In the genomic region with DNA sequence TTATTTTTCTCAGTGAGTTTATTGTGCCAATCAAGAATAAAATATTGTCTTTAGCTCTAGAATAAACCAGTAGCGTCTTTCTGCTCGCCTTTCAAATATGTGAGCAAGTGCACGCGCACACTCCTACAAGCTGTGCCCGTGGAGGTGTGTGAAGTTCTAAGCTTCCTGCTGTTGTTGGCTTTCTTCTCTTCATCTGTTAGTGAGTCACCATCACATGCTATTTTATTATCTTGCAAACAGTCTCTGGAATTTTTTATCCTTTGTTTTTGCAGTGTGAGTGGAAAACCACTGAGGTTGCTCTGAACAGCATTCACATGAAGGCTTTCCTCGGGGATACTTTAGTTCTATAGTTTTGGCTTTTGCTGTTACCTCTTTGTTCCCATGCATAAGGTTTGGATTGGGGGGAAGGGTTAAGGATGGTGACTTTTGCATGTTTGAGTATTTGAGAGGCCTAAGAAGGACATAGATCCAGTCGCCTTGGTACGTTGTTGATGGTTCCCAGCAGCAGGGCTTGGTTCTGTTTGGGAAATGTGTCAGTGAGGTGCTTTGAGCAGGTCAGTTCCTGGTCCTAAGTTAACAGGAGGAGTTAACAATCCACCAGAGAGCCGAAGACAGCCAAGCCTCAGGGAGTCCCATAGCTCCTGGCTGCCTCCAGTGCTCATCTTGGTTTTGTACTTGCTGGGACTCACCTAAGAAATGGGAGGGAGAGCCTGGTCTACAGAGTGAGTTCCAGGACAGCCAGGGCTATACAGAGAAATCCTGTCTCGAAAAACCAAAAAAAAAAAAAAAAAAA, we compare ENCODE assay signal across 9 mouse cellular contexts.
DNase-seq lines count a peak whose midpoint lies in the region; ATAC-seq and TF ChIP-seq lines count a peak whose summit lies in the region.
"Had no signal": no experiment of that assay in that cellular context is flagged by ENCODE, and none has a peak within 500 bp of the region (broad histone marks: within the 10 kb centered on the region; RNA-seq: fewer than 3 reads in every experiment).

No protein-coding gene starts in this region.

- no peaks in the 10 kb centered on the region for H3K27me3 ChIP-seq in embryonic facial prominence, embryonic 12.5 days
- H3K27me3 ChIP-seq in embryonic facial prominence, embryonic 10.5 days (replicated peaks; ENCODE audit: low read depth, poor library complexity, severe bottlenecking): no peaks in the 10 kb centered on the region
- H3K27me3 ChIP-seq in limb, embryonic 12.5 days: no peaks in the 10 kb centered on the region
- H3K27me3 ChIP-seq in limb, embryonic 10.5 days (ENCODE audit: low read depth, poor library complexity, severe bottlenecking): no peaks in the 10 kb centered on the region
- H3K27me3 ChIP-seq in embryonic facial prominence, embryonic 15.5 days: no peaks in the 10 kb centered on the region
- no peaks in the 10 kb centered on the region for H3K27me3 ChIP-seq in myocyte (ENCODE audit: control insufficient read depth, insufficient read depth, insufficient read length)

- 80% methylated on average over 10 of the region's 10 CpGs for WGBS in embryonic facial prominence, embryonic 12.5 days
- 82% methylated on average over 10 of the region's 10 CpGs for WGBS in embryonic facial prominence, embryonic 10.5 days
- 75% methylated on average over 10 of the region's 10 CpGs for WGBS in limb, embryonic 12.5 days
- 80% methylated on average over 10 of the region's 10 CpGs for WGBS in limb, embryonic 10.5 days
- WGBS in embryonic facial prominence, embryonic 15.5 days: 66% methylated on average over 10 of the region's 10 CpGs

- DNase-seq in embryonic facial prominence, embryonic 10.5 days (ENCODE audit: low spot score): no peak
- no peak for DNase-seq in limb, embryonic 10.5 days (ENCODE audit: low spot score)
- DNase-seq in cerebellum, postnatal 25 days: no peak
- DNase-seq in ovary, postnatal 14 days (ENCODE audit: low spot score): no peak
- DNase-seq: right cerebral cortex, postnatal 25 days had no signal

- no peak for ATAC-seq in embryonic facial prominence, embryonic 12.5 days (ENCODE audit: insufficient number of reproducible peaks, insufficient read depth, low FRiP score, low TSS enrichment)
- ATAC-seq in limb, embryonic 12.5 days (ENCODE audit: insufficient number of reproducible peaks, insufficient read depth, low FRiP score, low TSS enrichment, low read depth): no peak
- ATAC-seq in embryonic facial prominence, embryonic 15.5 days (ENCODE audit: insufficient number of reproducible peaks, low FRiP score, low TSS enrichment, low read depth): no peak

- H3K79me2 ChIP-seq in myocyte (ENCODE audit: control insufficient read depth, insufficient read depth): peaks cover 67% of the 10 kb centered on the region

- no peaks in the 10 kb centered on the region for H3K36me3 ChIP-seq in embryonic facial prominence, embryonic 12.5 days
- H3K36me3 ChIP-seq in embryonic facial prominence, embryonic 10.5 days (replicated peaks): peaks cover 25% of the 10 kb centered on the region
- 0 out of 2 replicates have a peak, but pooled peaks cover 3% of the 10 kb centered on the region for H3K36me3 ChIP-seq in limb, embryonic 12.5 days
- peaks cover 24% of the 10 kb centered on the region for H3K36me3 ChIP-seq in limb, embryonic 10.5 days
- 0 out of 2 replicates have a peak, but pooled peaks cover 4% of the 10 kb centered on the region for H3K36me3 ChIP-seq in embryonic facial prominence, embryonic 15.5 days
- no peaks in the 10 kb centered on the region for H3K36me3 ChIP-seq in myocyte (ENCODE audit: control insufficient read depth, insufficient read depth)

- no peak overlapping the region for H3K9ac ChIP-seq in embryonic facial prominence, embryonic 12.5 days
- H3K9ac ChIP-seq in limb, embryonic 12.5 days (replicated peaks): no peak overlapping the region
- no peak overlapping the region for H3K9ac ChIP-seq in embryonic facial prominence, embryonic 15.5 days

- H3ac ChIP-seq in myocyte (ENCODE audit: control insufficient read depth, insufficient read length): no peak overlapping the region

- no peak overlapping the region for H3K4me2 ChIP-seq in embryonic facial prominence, embryonic 12.5 days (replicated peaks)
- H3K4me2 ChIP-seq in limb, embryonic 12.5 days: no peak overlapping the region
- no peak overlapping the region for H3K4me2 ChIP-seq in embryonic facial prominence, embryonic 15.5 days (replicated peaks)
- peak overlapping the region; percentile 75 for H3K4me2 ChIP-seq in myocyte (ENCODE audit: low read depth)

- H3K4me1 ChIP-seq in embryonic facial prominence, embryonic 12.5 days: peaks cover 42% of the 10 kb centered on the region
- peaks cover 37% of the 10 kb centered on the region for H3K4me1 ChIP-seq in embryonic facial prominence, embryonic 10.5 days
- peaks cover 47% of the 10 kb centered on the region for H3K4me1 ChIP-seq in limb, embryonic 12.5 days (replicated peaks)
- peaks cover 46% of the 10 kb centered on the region for H3K4me1 ChIP-seq in limb, embryonic 10.5 days
- H3K4me1 ChIP-seq in embryonic facial prominence, embryonic 15.5 days: peaks cover 46% of the 10 kb centered on the region

- no peak overlapping the region for H3K4me3 ChIP-seq in embryonic facial prominence, embryonic 12.5 days
- H3K4me3 ChIP-seq in embryonic facial prominence, embryonic 10.5 days: no peak overlapping the region
- H3K4me3 ChIP-seq in limb, embryonic 12.5 days (replicated peaks): no peak overlapping the region
- no peak overlapping the region for H3K4me3 ChIP-seq in limb, embryonic 10.5 days
- no peak overlapping the region for H3K4me3 ChIP-seq in embryonic facial prominence, embryonic 15.5 days (replicated peaks)
- no peak overlapping the region for H3K4me3 ChIP-seq in myocyte

- 0 out of 2 replicates have a peak overlapping the region, but pooled peaks have one; percentile 43 for H3K27ac ChIP-seq in embryonic facial prominence, embryonic 12.5 days
- no peak overlapping the region for H3K27ac ChIP-seq in embryonic facial prominence, embryonic 10.5 days (replicated peaks)
- peak overlapping the region; percentile 93 for H3K27ac ChIP-seq in limb, embryonic 12.5 days
- H3K27ac ChIP-seq in limb, embryonic 10.5 days: no peak overlapping the region
- peak overlapping the region; percentile 65 for H3K27ac ChIP-seq in embryonic facial prominence, embryonic 15.5 days (replicated peaks)

- no peaks in the 10 kb centered on the region; the same call in 1 of the 2 replicates for H3K9me3 ChIP-seq in embryonic facial prominence, embryonic 12.5 days
- no peaks in the 10 kb centered on the region for H3K9me3 ChIP-seq in embryonic facial prominence, embryonic 10.5 days
- no peaks in the 10 kb centered on the region for H3K9me3 ChIP-seq in limb, embryonic 12.5 days
- no peaks in the 10 kb centered on the region for H3K9me3 ChIP-seq in limb, embryonic 10.5 days (replicated peaks)
- H3K9me3 ChIP-seq in embryonic facial prominence, embryonic 15.5 days (replicated peaks): no peaks in the 10 kb centered on the region

- no peak for TF ChIP-seq POLR2A in myocyte (IDR thresholded peaks at IDR 0.05; ENCODE audit: insufficient read length, low read depth)

TF ChIP-seq in myocyte, 11 proteins besides CTCF, POLR2A, EP300 and RAD21:
- no peak for TF ChIP-seq REST (IDR thresholded peaks at IDR 0.05; ENCODE audit: insufficient read depth, insufficient read length)
- TF ChIP-seq USF1 (IDR thresholded peaks at IDR 0.05; ENCODE audit: low read depth): peak; percentile 57

Comparison
In these comparisons a context has a peak if more than half of its experiments do, and no peak if none do; other contexts are left out.
1. H3K27ac ChIP-seq: peak in embryonic facial prominence, embryonic 12.5 days (single experiment), limb, embryonic 12.5 days (single experiment) and embryonic facial prominence, embryonic 15.5 days (single experiment); none in embryonic facial prominence, embryonic 10.5 days (single experiment) and limb, embryonic 10.5 days (single experiment).